In genomic region chr13:104177796-104178649, GRCm38 (mm10) we compare ENCODE assay signal across 8 mouse cellular contexts. TPM values are rescaled to one million over a fixed set of nuclear protein-coding genes. Genes with fewer than 3 reads are reported as not detected.
DNase-seq lines count a peak whose midpoint lies in the region; TF ChIP-seq lines count a peak whose summit lies in the region.

Trappc13 (minus strand) TSS chr13:104178469.

- H3K4me3 ChIP-seq in testis, adult 2 months (ENCODE audit: control insufficient read depth, low read depth, low read length), result peak within 1 kb of the TSS; percentile 87
- H3K4me3 ChIP-seq in myocyte, result peak within 1 kb of the TSS; percentile 91

- no peak for DNase-seq in testis, postnatal 14 days (ENCODE audit: low spot score)
- DNase-seq in c-Kit-positive CD71-positive TER-119-positive erythroid progenitor cells, embryonic 14.5 days (ENCODE audit: low spot score), result peak; percentile 88
- peak in 1 of 2 experiments; percentile 20 for DNase-seq in gastrocnemius, adult 8-10 months (ENCODE audit: low spot score in 2 of 2)
- peak; percentile 61 for DNase-seq in hindlimb bud, embryonic 11.5 days (ENCODE audit: extremely low spot score, low read depth, low spot score)
- no peak for DNase-seq in left cerebral cortex, postnatal 4 days
- peak; percentile 91 for DNase-seq in yolk sac, embryonic 10.5 days (ENCODE audit: low spot score)

- intact Hi-C loops in left cerebral cortex, postnatal 4 days (cut with DNase I), result no loop called here

- no peak for TF ChIP-seq CTCF in testis, adult 2 months (IDR thresholded peaks at IDR 0.05; ENCODE audit: control insufficient read depth, insufficient read depth, insufficient replicate concordance, low read depth, low read length)

- peak within 1 kb of the TSS; percentile 9 for H3ac ChIP-seq in myocyte (ENCODE audit: control insufficient read depth, insufficient read length)

- no peaks in the 10 kb centered on the region for H3K27me3 ChIP-seq in testis, adult 2 months (ENCODE audit: control insufficient read depth, insufficient read depth, low read length)
- H3K27me3 ChIP-seq in myocyte (ENCODE audit: control insufficient read depth, insufficient read depth, insufficient read length), result no peaks in the 10 kb centered on the region

- no peaks in the 10 kb centered on the region for H3K36me3 ChIP-seq in testis, adult 2 months (ENCODE audit: control insufficient read depth, insufficient read depth, low read length)
- peaks cover 14% of the 10 kb centered on the region for H3K36me3 ChIP-seq in myocyte (ENCODE audit: control insufficient read depth, insufficient read depth)

- H3K4me2 ChIP-seq in myocyte (ENCODE audit: low read depth), result peak within 1 kb of the TSS; percentile 92

- TF ChIP-seq POLR2A in testis, adult 2 months (IDR thresholded peaks at IDR 0.05; ENCODE audit: control insufficient read depth, low read depth, low read length), result no peak
- peak; percentile 63 for TF ChIP-seq POLR2A in myocyte (IDR thresholded peaks at IDR 0.05; ENCODE audit: insufficient read length, low read depth)

- peak within 1 kb of the TSS; percentile 95 for H3K27ac ChIP-seq in testis, adult 2 months (ENCODE audit: control insufficient read depth, insufficient read depth, low read depth, low read length)

- H3K79me2 ChIP-seq in myocyte (ENCODE audit: control insufficient read depth, insufficient read depth), result peaks cover 54% of the 10 kb centered on the region

- no peaks in the 10 kb centered on the region; the same call in 1 of the 2 replicates for H3K4me1 ChIP-seq in testis, adult 2 months (ENCODE audit: control insufficient read depth, insufficient read depth, low read length)

TF ChIP-seq in myocyte, 11 proteins besides CTCF, POLR2A, EP300 and RAD21:
- TF ChIP-seq SRF (IDR thresholded peaks at IDR 0.05; ENCODE audit: control insufficient read depth, insufficient read length, low read depth) (no peak), MYOD1 (IDR thresholded peaks at IDR 0.05; ENCODE audit: control insufficient read depth in 1 of 3, insufficient read length in 2 of 3, low read depth in 2 of 3) (no peak), POLR2AphosphoS2 (IDR thresholded peaks at IDR 0.05; ENCODE audit: insufficient read length, low read depth) (peak; percentile 52), MAX (IDR thresholded peaks at IDR 0.05; ENCODE audit: low read depth) (no peak), E2F4 (IDR thresholded peaks at IDR 0.05; ENCODE audit: insufficient read depth) (peak; percentile 28), CEBPB (IDR thresholded peaks at IDR 0.05; ENCODE audit: insufficient read depth, poor library complexity, severe bottlenecking) (no peak), USF1 (IDR thresholded peaks at IDR 0.05; ENCODE audit: low read depth) (no peak), REST (IDR thresholded peaks at IDR 0.05; ENCODE audit: insufficient read depth, insufficient read length) (no peak)

RNA-seq across cellular contexts. Expression of gene Trappc13, which starts in this region (rescaled TPM):
- 2.8 and 3.1 TPM in 2 replicates for polyA plus RNA-seq in testis, adult 2 months (2012; rRNA removed)
- 10 to 100 TPM; 32.3 to 36.0 (median 34.4) TPM for total RNA-seq in gastrocnemius, adult 8-10 months (2022)
- total RNA-seq in left cerebral cortex, postnatal 4 days (2021), result 10 to 100 TPM; 47.3 to 50.4 TPM
- 22.1 TPM for polyA plus RNA-seq in myocyte (2012; fragmentation: generic; extraction: Trizol)

Comparison
In these comparisons a context has a peak if more than half of its experiments do, and no peak if none do; other contexts are left out.
1. DNase-seq: peak in c-Kit-positive CD71-positive TER-119-positive erythroid progenitor cells, embryonic 14.5 days (single experiment), hindlimb bud, embryonic 11.5 days (single experiment) and yolk sac, embryonic 10.5 days (single experiment); none in testis, postnatal 14 days (single experiment) and left cerebral cortex, postnatal 4 days (single experiment).